Mouse (Mus musculus): ENCODE data around the gene Apoa1. TPM values are rescaled to one million over a fixed set of nuclear protein-coding genes. Genes with fewer than 3 reads are reported as not detected.

Gene Apoa1
- 5.8 and 20.1 TPM in 2 replicates for polyA plus RNA-seq (2015; fragmentation: Nextera tagmentation; extraction: Ambion mirVana)

GRCm38 (mm10) chr9:46228491-46228890 is at the start of gene Apoa1:
Apoa1 (plus strand) TSS chr9:46228580.
- 44% methylated on average over 9 of the region's 9 CpGs for WGBS
- Histone ChIP-seq H3K9me3 (replicated peaks; ENCODE audit: control insufficient read depth, low read length) (no peaks in the 10 kb centered on the region), H3K4me3 (ENCODE audit: low read length) (no peak within 1 kb of the TSS), H3K27me3 (ENCODE audit: control insufficient read depth, insufficient read depth, low read length) (peaks cover 3% of the 10 kb centered on the region; the same call in 1 of the 2 replicates), H3K4me2 (ENCODE audit: low read depth, low read length) (no peak within 1 kb of the TSS), H3K4me1 (ENCODE audit: control insufficient read depth, insufficient read depth, low read length) (peaks cover 6% of the 10 kb centered on the region), H3K27ac (ENCODE audit: low read length) (no peak within 1 kb of the TSS), H3K9ac (ENCODE audit: low read length) (no peak within 1 kb of the TSS), H3K36me3 (ENCODE audit: control insufficient read depth, insufficient read depth) (no peaks in the 10 kb centered on the region)
- ATAC-seq (replicated peaks; ENCODE audit: extremely low read depth, insufficient read depth, low FRiP score), result no peak

- Histone ChIP-seq H3K4me1 (ENCODE audit: control insufficient read depth, insufficient read depth, low read length) (peaks cover 9% of the 10 kb centered on the region), H3K27me3 (ENCODE audit: control insufficient read depth, insufficient read depth, low read length) (no peaks in the 10 kb centered on the region), H3K4me2 (ENCODE audit: low read depth, low read length) (no peak overlapping the region), H3K9ac (ENCODE audit: low read length) (no peak overlapping the region), H3K9me3 (replicated peaks; ENCODE audit: control insufficient read depth, low read length) (no peaks in the 10 kb centered on the region), H3K27ac (ENCODE audit: low read length) (no peak overlapping the region), H3K36me3 (ENCODE audit: control insufficient read depth, insufficient read depth) (peaks cover 4% of the 10 kb centered on the region; the same call in 1 of the 2 replicates), H3K4me3 (ENCODE audit: low read length) (no peak overlapping the region)
- 82% methylated on average over 9 of the region's 9 CpGs for WGBS
- no peak for ATAC-seq (replicated peaks; ENCODE audit: extremely low read depth, insufficient read depth, low FRiP score)
Observed at GRCm38 (mm10) chr9:46178595-46178994, 49.8 kb upstream of the Apoa1 start.

- Histone ChIP-seq H3K4me2 (ENCODE audit: low read depth, low read length) (no peak overlapping the region), H3K27me3 (ENCODE audit: control insufficient read depth, insufficient read depth, low read length) (no peaks in the 10 kb centered on the region), H3K36me3 (ENCODE audit: control insufficient read depth, insufficient read depth) (peaks cover 4% of the 10 kb centered on the region; the same call in 1 of the 2 replicates), H3K4me3 (ENCODE audit: low read length) (no peak overlapping the region), H3K27ac (ENCODE audit: low read length) (no peak overlapping the region), H3K9ac (ENCODE audit: low read length) (no peak overlapping the region), H3K9me3 (replicated peaks; ENCODE audit: control insufficient read depth, low read length) (no peaks in the 10 kb centered on the region), H3K4me1 (ENCODE audit: control insufficient read depth, insufficient read depth, low read length) (peaks cover 6% of the 10 kb centered on the region)
- WGBS, result 72% methylated on average over 8 of the region's 8 CpGs
- no peak for ATAC-seq (replicated peaks; ENCODE audit: extremely low read depth, insufficient read depth, low FRiP score)
Observed at GRCm38 (mm10) chr9:46181297-46181696, 47.1 kb upstream of the Apoa1 start.

GRCm38 (mm10) chr9:46184542-46184941 is 43.8 kb upstream of the Apoa1 start:
- Histone ChIP-seq H3K36me3 (ENCODE audit: control insufficient read depth, insufficient read depth) (no peaks in the 10 kb centered on the region), H3K27me3 (ENCODE audit: control insufficient read depth, insufficient read depth, low read length) (no peaks in the 10 kb centered on the region), H3K27ac (ENCODE audit: low read length) (peak overlapping the region; percentile 59), H3K9ac (ENCODE audit: low read length) (no peak overlapping the region), H3K9me3 (replicated peaks; ENCODE audit: control insufficient read depth, low read length) (no peaks in the 10 kb centered on the region), H3K4me2 (ENCODE audit: low read depth, low read length) (no peak overlapping the region), H3K4me3 (ENCODE audit: low read length) (no peak overlapping the region), H3K4me1 (ENCODE audit: control insufficient read depth, insufficient read depth, low read length) (peaks cover 6% of the 10 kb centered on the region)
- ATAC-seq (replicated peaks; ENCODE audit: extremely low read depth, insufficient read depth, low FRiP score), result peak; percentile 72
- WGBS, result 51% methylated on average over 5 of the region's 5 CpGs

- WGBS, result 30% methylated on average over 2 of the region's 2 CpGs
- no peak overlapping the region for H3K9ac ChIP-seq (ENCODE audit: low read length)
- ATAC-seq (replicated peaks; ENCODE audit: extremely low read depth, insufficient read depth, low FRiP score), result 0 out of 2 replicates have a peak, but pooled peaks have one; percentile 29
- no peak overlapping the region for H3K4me2 ChIP-seq (ENCODE audit: low read depth, low read length)
- no peaks in the 10 kb centered on the region for H3K9me3 ChIP-seq (replicated peaks; ENCODE audit: control insufficient read depth, low read length)
- H3K27me3 ChIP-seq (ENCODE audit: control insufficient read depth, insufficient read depth, low read length), result no peaks in the 10 kb centered on the region
- H3K4me1 ChIP-seq (ENCODE audit: control insufficient read depth, insufficient read depth, low read length), result peaks cover 6% of the 10 kb centered on the region
- no peaks in the 10 kb centered on the region for H3K36me3 ChIP-seq (ENCODE audit: control insufficient read depth, insufficient read depth)
- no peak overlapping the region for H3K4me3 ChIP-seq (ENCODE audit: low read length)
- H3K27ac ChIP-seq (ENCODE audit: low read length), result peak overlapping the region; percentile 59
Observed at GRCm38 (mm10) chr9:46185191-46185590, 43.2 kb upstream of the Apoa1 start.

GRCm38 (mm10) chr9:46186387-46186786 is 42.0 kb upstream of the Apoa1 start:
- Histone ChIP-seq H3K9ac (ENCODE audit: low read length) (no peak overlapping the region), H3K4me3 (ENCODE audit: low read length) (no peak overlapping the region), H3K27me3 (ENCODE audit: control insufficient read depth, insufficient read depth, low read length) (no peaks in the 10 kb centered on the region), H3K4me2 (ENCODE audit: low read depth, low read length) (no peak overlapping the region), H3K27ac (ENCODE audit: low read length) (no peak overlapping the region), H3K36me3 (ENCODE audit: control insufficient read depth, insufficient read depth) (no peaks in the 10 kb centered on the region), H3K9me3 (replicated peaks; ENCODE audit: control insufficient read depth, low read length) (no peaks in the 10 kb centered on the region), H3K4me1 (ENCODE audit: control insufficient read depth, insufficient read depth, low read length) (peaks cover 11% of the 10 kb centered on the region)
- 80% methylated on average over 1 of the region's 1 CpGs for WGBS
- ATAC-seq (replicated peaks; ENCODE audit: extremely low read depth, insufficient read depth, low FRiP score), result no peak

GRCm38 (mm10) chr9:46188370-46188769 is 40.0 kb upstream of the Apoa1 start:
- Histone ChIP-seq H3K4me2 (ENCODE audit: low read depth, low read length) (no peak overlapping the region), H3K9ac (ENCODE audit: low read length) (no peak overlapping the region), H3K27me3 (ENCODE audit: control insufficient read depth, insufficient read depth, low read length) (no peaks in the 10 kb centered on the region), H3K4me3 (ENCODE audit: low read length) (no peak overlapping the region), H3K36me3 (ENCODE audit: control insufficient read depth, insufficient read depth) (no peaks in the 10 kb centered on the region), H3K27ac (ENCODE audit: low read length) (no peak overlapping the region), H3K9me3 (replicated peaks; ENCODE audit: control insufficient read depth, low read length) (no peaks in the 10 kb centered on the region), H3K4me1 (ENCODE audit: control insufficient read depth, insufficient read depth, low read length) (peaks cover 9% of the 10 kb centered on the region)
- WGBS, result 89% methylated on average over 4 of the region's 4 CpGs
- ATAC-seq (replicated peaks; ENCODE audit: extremely low read depth, insufficient read depth, low FRiP score), result no peak

- 86% methylated on average over 5 of the region's 5 CpGs for WGBS
- ATAC-seq (replicated peaks; ENCODE audit: extremely low read depth, insufficient read depth, low FRiP score), result no peak
- no peak overlapping the region for H3K4me2 ChIP-seq (ENCODE audit: low read depth, low read length)
Observed at GRCm38 (mm10) chr9:46188956-46189355, 39.4 kb upstream of the Apoa1 start.

GRCm38 (mm10) chr9:46189381-46189780 is 39.0 kb upstream of the Apoa1 start:
- 80% methylated on average over 10 of the region's 10 CpGs for WGBS
- H3K4me2 ChIP-seq (ENCODE audit: low read depth, low read length), result no peak overlapping the region
- no peaks in the 10 kb centered on the region for H3K36me3 ChIP-seq (ENCODE audit: control insufficient read depth, insufficient read depth)
- H3K27ac ChIP-seq (ENCODE audit: low read length), result no peak overlapping the region
- H3K9ac ChIP-seq (ENCODE audit: low read length), result no peak overlapping the region
- no peak overlapping the region for H3K4me3 ChIP-seq (ENCODE audit: low read length)
- no peaks in the 10 kb centered on the region for H3K27me3 ChIP-seq (ENCODE audit: control insufficient read depth, insufficient read depth, low read length)
- no peak for ATAC-seq (replicated peaks; ENCODE audit: extremely low read depth, insufficient read depth, low FRiP score)
- no peaks in the 10 kb centered on the region for H3K9me3 ChIP-seq (replicated peaks; ENCODE audit: control insufficient read depth, low read length)
- peaks cover 8% of the 10 kb centered on the region for H3K4me1 ChIP-seq (ENCODE audit: control insufficient read depth, insufficient read depth, low read length)

More at GRCm38 (mm10) chr9:46188956-46189355, 39.4 kb upstream of the Apoa1 start:
- no peak overlapping the region for H3K4me3 ChIP-seq (ENCODE audit: low read length)
- H3K9me3 ChIP-seq (replicated peaks; ENCODE audit: control insufficient read depth, low read length), result no peaks in the 10 kb centered on the region
- H3K27me3 ChIP-seq (ENCODE audit: control insufficient read depth, insufficient read depth, low read length), result no peaks in the 10 kb centered on the region
- H3K4me1 ChIP-seq (ENCODE audit: control insufficient read depth, insufficient read depth, low read length), result peaks cover 8% of the 10 kb centered on the region
- H3K36me3 ChIP-seq (ENCODE audit: control insufficient read depth, insufficient read depth), result no peaks in the 10 kb centered on the region
- no peak overlapping the region for H3K27ac ChIP-seq (ENCODE audit: low read length)
- no peak overlapping the region for H3K9ac ChIP-seq (ENCODE audit: low read length)
